Mouse (Mus musculus): Measurements from ENCODE around the gene Ifnar2. TPM values are rescaled to one million over a fixed set of nuclear protein-coding genes. Genes with fewer than 3 reads are reported as not detected.

Ifnar2 gene
- polyA plus RNA-seq, 1 experiment from 2014 or later: 45.7 TPM

GRCm38 (mm10) chr16:91395633-91396392 is 23.2 kb downstream of the Ifnar2 start:
- Histone ChIP-seq H3K27me3 (replicated peaks; ENCODE audit: control insufficient read depth, insufficient read depth, low read length) (no peaks in the 10 kb centered on the region), H3K9ac (ENCODE audit: low read depth, low read length) (no peak overlapping the region), H3K36me3 (ENCODE audit: control insufficient read depth, insufficient read depth, low read length) (peaks cover 6% of the 10 kb centered on the region), H3K9me3 (ENCODE audit: control insufficient read depth, low read length) (no peaks in the 10 kb centered on the region), H3K27ac (ENCODE audit: low read length) (no peak overlapping the region), H3K4me3 (ENCODE audit: low read length) (no peak overlapping the region), H3K4me2 (ENCODE audit: low read depth, low read length) (no peak overlapping the region), H3K4me1 (ENCODE audit: control insufficient read depth, insufficient read depth, low read length) (no peaks in the 10 kb centered on the region)
- WGBS: 56% methylated on average over 8 of the region's 8 CpGs
- ATAC-seq: no peak

GRCm38 (mm10) chr16:91396844-91397537 is 24.4 kb downstream of the Ifnar2 start:
- no peak overlapping the region for H3K9ac ChIP-seq (ENCODE audit: low read depth, low read length)
- no peak overlapping the region for H3K27ac ChIP-seq (ENCODE audit: low read length)
- no peak overlapping the region for H3K4me3 ChIP-seq (ENCODE audit: low read length)
- H3K4me2 ChIP-seq (ENCODE audit: low read depth, low read length): no peak overlapping the region
- H3K9me3 ChIP-seq (ENCODE audit: control insufficient read depth, low read length): no peaks in the 10 kb centered on the region
- H3K36me3 ChIP-seq (ENCODE audit: control insufficient read depth, insufficient read depth, low read length): peaks cover 6% of the 10 kb centered on the region
- no peaks in the 10 kb centered on the region; the same call in 1 of the 2 replicates for H3K4me1 ChIP-seq (ENCODE audit: control insufficient read depth, insufficient read depth, low read length)
- 75% methylated on average over 10 of the region's 10 CpGs for WGBS
- H3K27me3 ChIP-seq (replicated peaks; ENCODE audit: control insufficient read depth, insufficient read depth, low read length): no peaks in the 10 kb centered on the region
- no peak for ATAC-seq

- Histone ChIP-seq H3K4me1 (ENCODE audit: control insufficient read depth, insufficient read depth, low read length) (no peaks in the 10 kb centered on the region; the same call in 1 of the 2 replicates), H3K27me3 (replicated peaks; ENCODE audit: control insufficient read depth, insufficient read depth, low read length) (no peaks in the 10 kb centered on the region), H3K27ac (ENCODE audit: low read length) (no peak overlapping the region), H3K9ac (ENCODE audit: low read depth, low read length) (no peak overlapping the region), H3K4me3 (ENCODE audit: low read length) (no peak overlapping the region), H3K9me3 (ENCODE audit: control insufficient read depth, low read length) (no peaks in the 10 kb centered on the region), H3K4me2 (ENCODE audit: low read depth, low read length) (no peak overlapping the region), H3K36me3 (ENCODE audit: control insufficient read depth, insufficient read depth, low read length) (peaks cover under 1% of the 10 kb centered on the region; the same call in 1 of the 2 replicates)
- 90% methylated on average over 12 of the region's 12 CpGs for WGBS
- no peak for ATAC-seq
These were observed 25.4 kb downstream of the Ifnar2 start for GRCm38 (mm10) chr16:91398030-91398429.

GRCm38 (mm10) chr16:91398944-91399343 is 26.4 kb downstream of the Ifnar2 start:
- H3K4me3 ChIP-seq (ENCODE audit: low read length): no peak overlapping the region
- H3K4me1 ChIP-seq (ENCODE audit: control insufficient read depth, insufficient read depth, low read length): no peaks in the 10 kb centered on the region; the same call in 1 of the 2 replicates
- no peak overlapping the region for H3K4me2 ChIP-seq (ENCODE audit: low read depth, low read length)
- H3K27me3 ChIP-seq (replicated peaks; ENCODE audit: control insufficient read depth, insufficient read depth, low read length): no peaks in the 10 kb centered on the region
- H3K9me3 ChIP-seq (ENCODE audit: control insufficient read depth, low read length): no peaks in the 10 kb centered on the region
- no peak for ATAC-seq
- no peak overlapping the region for H3K9ac ChIP-seq (ENCODE audit: low read depth, low read length)
- H3K36me3 ChIP-seq (ENCODE audit: control insufficient read depth, insufficient read depth, low read length): no peaks in the 10 kb centered on the region
- no peak overlapping the region for H3K27ac ChIP-seq (ENCODE audit: low read length)
- 91% methylated on average over 7 of the region's 7 CpGs for WGBS

- 77% methylated on average over 6 of the region's 6 CpGs for WGBS
- Histone ChIP-seq H3K36me3 (ENCODE audit: control insufficient read depth, insufficient read depth, low read length) (no peaks in the 10 kb centered on the region), H3K9ac (ENCODE audit: low read depth, low read length) (no peak overlapping the region), H3K27ac (ENCODE audit: low read length) (no peak overlapping the region), H3K4me3 (ENCODE audit: low read length) (no peak overlapping the region), H3K4me1 (ENCODE audit: control insufficient read depth, insufficient read depth, low read length) (peaks cover 4% of the 10 kb centered on the region; the same call in 1 of the 2 replicates), H3K4me2 (ENCODE audit: low read depth, low read length) (no peak overlapping the region), H3K9me3 (ENCODE audit: control insufficient read depth, low read length) (no peaks in the 10 kb centered on the region), H3K27me3 (replicated peaks; ENCODE audit: control insufficient read depth, insufficient read depth, low read length) (no peaks in the 10 kb centered on the region)
- no peak for ATAC-seq
These were observed 29.1 kb downstream of the Ifnar2 start for GRCm38 (mm10) chr16:91401569-91402165.

GRCm38 (mm10) chr16:91403784-91404183 is 31.2 kb downstream of the Ifnar2 start:
- Histone ChIP-seq H3K9ac (ENCODE audit: low read depth, low read length) (no peak overlapping the region), H3K4me1 (ENCODE audit: control insufficient read depth, insufficient read depth, low read length) (peaks cover 12% of the 10 kb centered on the region), H3K36me3 (ENCODE audit: control insufficient read depth, insufficient read depth, low read length) (no peaks in the 10 kb centered on the region), H3K4me3 (ENCODE audit: low read length) (no peak overlapping the region), H3K27ac (ENCODE audit: low read length) (no peak overlapping the region), H3K4me2 (ENCODE audit: low read depth, low read length) (no peak overlapping the region), H3K9me3 (ENCODE audit: control insufficient read depth, low read length) (no peaks in the 10 kb centered on the region), H3K27me3 (replicated peaks; ENCODE audit: control insufficient read depth, insufficient read depth, low read length) (no peaks in the 10 kb centered on the region)
- no peak for ATAC-seq
- WGBS: 73% methylated on average over 9 of the region's 9 CpGs

- peaks cover 16% of the 10 kb centered on the region for H3K4me1 ChIP-seq (ENCODE audit: control insufficient read depth, insufficient read depth, low read length)
- no peaks in the 10 kb centered on the region for H3K9me3 ChIP-seq (ENCODE audit: control insufficient read depth, low read length)
- H3K9ac ChIP-seq (ENCODE audit: low read depth, low read length): no peak overlapping the region
- WGBS: 96% methylated on average over 8 of the region's 8 CpGs
- no peak for ATAC-seq
- H3K27ac ChIP-seq (ENCODE audit: low read length): no peak overlapping the region
- no peak overlapping the region for H3K4me2 ChIP-seq (ENCODE audit: low read depth, low read length)
- H3K27me3 ChIP-seq (replicated peaks; ENCODE audit: control insufficient read depth, insufficient read depth, low read length): no peaks in the 10 kb centered on the region
- no peak overlapping the region for H3K4me3 ChIP-seq (ENCODE audit: low read length)
- H3K36me3 ChIP-seq (ENCODE audit: control insufficient read depth, insufficient read depth, low read length): no peaks in the 10 kb centered on the region
These were observed 31.6 kb downstream of the Ifnar2 start for GRCm38 (mm10) chr16:91404187-91404586.

- H3K9me3 ChIP-seq (ENCODE audit: control insufficient read depth, low read length): no peaks in the 10 kb centered on the region
- H3K4me2 ChIP-seq (ENCODE audit: low read depth, low read length): no peak overlapping the region
- no peak overlapping the region for H3K9ac ChIP-seq (ENCODE audit: low read depth, low read length)
- no peak overlapping the region for H3K27ac ChIP-seq (ENCODE audit: low read length)
- H3K4me1 ChIP-seq (ENCODE audit: control insufficient read depth, insufficient read depth, low read length): peaks cover 19% of the 10 kb centered on the region
- no peak overlapping the region for H3K4me3 ChIP-seq (ENCODE audit: low read length)
- no peak for ATAC-seq
- H3K27me3 ChIP-seq (replicated peaks; ENCODE audit: control insufficient read depth, insufficient read depth, low read length): no peaks in the 10 kb centered on the region
- H3K36me3 ChIP-seq (ENCODE audit: control insufficient read depth, insufficient read depth, low read length): no peaks in the 10 kb centered on the region
- 81% methylated on average over 10 of the region's 10 CpGs for WGBS
These were observed 32.4 kb downstream of the Ifnar2 start for GRCm38 (mm10) chr16:91404828-91405577.

Data from intestine, embryonic 16.5 days (tissue).